Mouse (Mus musculus) bone marrow macrophage, adult 2 months (primary cell): ENCODE measurements around the gene Papolb.

Source experiments
- CTCF ChIP-seq: IDR thresholded peaks from 2 replicates; pipeline ENCODE4 v1.5.1; 2012; ENCODE audit warnings: low read depth, mild to moderate bottlenecking, low read length, moderate library complexity
- POLR2A ChIP-seq: IDR thresholded peaks from 2 replicates; pipeline ENCODE4 v1.6.1; 2012; ENCODE audit warnings: mild to moderate bottlenecking, low read depth, low read length, borderline replicate concordance

DNA sequence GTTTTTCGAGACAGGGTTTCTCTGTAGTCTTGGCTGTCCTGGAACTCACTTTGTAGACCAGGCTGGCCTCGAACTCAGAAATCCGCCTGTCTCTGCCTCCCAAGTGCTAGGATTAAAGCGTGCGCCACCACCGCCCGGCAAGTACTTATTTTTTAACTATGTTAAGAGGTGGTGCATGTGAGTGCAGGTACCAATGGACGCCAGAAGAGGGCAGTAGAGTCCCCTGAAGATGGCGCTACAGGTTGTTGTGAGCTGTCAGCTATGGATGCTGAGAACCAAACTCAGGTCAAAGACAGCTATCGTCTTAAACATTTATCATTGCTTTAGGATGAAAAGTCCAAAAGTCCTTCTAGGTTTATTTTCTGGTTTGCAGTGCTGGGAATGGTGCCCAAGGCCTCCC lies 48.3 kb upstream of the Papolb start:
- TF ChIP-seq POLR2A (no peak), CTCF (no peak)
